Mouse (Mus musculus) cortical plate, adult 2 months (tissue): ENCODE data around the gene Asap2.

ENCODE experiments used
- CTCF ChIP-seq: fragments of 200-500 bp; IDR thresholded peaks from 2 replicates; pipeline ENCODE4 v1.5.1; 2011; ENCODE audit warnings: mild to moderate bottlenecking, control low read depth, low read length; ENCODE audit not compliant: insufficient read depth; ENCODE audit errors: extremely low read depth
- POLR2A ChIP-seq: fragments of 200-500 bp; IDR thresholded peaks from 2 replicates; pipeline ENCODE4 v1.6.1; 2011; ENCODE audit warnings: mild to moderate bottlenecking, low read length, control low read depth; ENCODE audit not compliant: insufficient read depth; ENCODE audit errors: extremely low read depth

DNA sequence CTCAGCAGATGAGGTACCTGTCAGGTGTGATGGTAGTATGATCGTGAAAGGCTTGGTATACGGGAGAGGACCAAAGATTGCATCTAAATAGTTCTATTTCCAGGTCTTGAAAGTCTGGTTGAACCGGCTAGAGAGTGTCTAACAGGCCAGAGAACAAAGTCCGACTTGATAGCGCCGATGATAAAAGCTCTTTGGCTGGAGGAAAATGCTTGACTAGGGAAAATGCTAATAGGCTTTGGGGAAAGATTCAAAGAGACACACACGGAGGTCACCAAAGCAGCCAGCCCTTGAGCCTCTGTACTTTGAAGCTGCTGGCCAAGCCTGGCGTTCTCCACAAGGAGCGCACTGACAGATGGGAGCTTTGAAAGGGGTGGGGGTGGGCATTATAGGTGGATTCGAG lies 219.0 kb downstream of the Asap2 start:
- TF ChIP-seq POLR2A: no peak
- TF ChIP-seq CTCF: no peak
